Mouse (Mus musculus) MEL-GATA-1-ER (cell line): ENCODE results near the gene Elmo1.

ENCODE experiments used
- DNase-seq: peaks from one replicate; pipeline ENCODE4 v3.0.0-alpha.2; 2012; ENCODE audit warnings: low read depth; ENCODE audit errors: extremely low read depth

Gene Elmo1

DNA sequence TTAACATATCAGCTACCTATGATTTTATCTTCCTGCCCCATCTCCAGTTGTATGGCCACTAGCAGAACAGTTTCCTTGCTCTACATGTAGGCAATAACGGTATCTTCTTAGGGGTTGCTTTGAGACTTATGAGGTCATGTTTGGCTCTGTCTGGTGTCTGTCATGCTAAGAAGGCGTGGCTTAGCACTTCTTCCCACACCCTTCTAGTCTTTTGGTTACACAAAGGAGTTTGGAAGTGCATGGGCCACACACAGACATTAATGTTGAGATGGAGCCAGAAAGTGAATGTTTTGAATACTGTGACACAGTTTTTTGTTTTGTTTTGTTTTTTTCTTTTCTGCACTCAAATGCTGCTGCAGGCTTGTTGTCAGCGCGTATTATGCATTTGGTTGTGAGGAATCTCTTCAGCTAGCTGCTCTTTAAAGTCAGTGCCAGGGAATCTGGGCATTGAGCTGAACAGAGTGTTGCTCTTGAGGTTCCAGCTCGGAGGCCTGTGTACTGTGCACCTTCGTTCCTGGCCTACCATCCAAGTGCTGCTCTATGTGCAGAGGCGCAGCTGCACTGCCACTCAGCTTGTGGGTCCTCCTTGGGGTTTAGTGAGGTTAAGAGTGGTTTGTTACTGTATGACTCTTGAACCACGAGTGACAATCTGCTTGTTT is 31.1 kb downstream of the Elmo1 start:
- DNase-seq = no peak

GRCm38 (mm10) chr13:20123975-20124374 is 33.6 kb downstream of the Elmo1 start:
- DNase-seq = no peak

DNA sequence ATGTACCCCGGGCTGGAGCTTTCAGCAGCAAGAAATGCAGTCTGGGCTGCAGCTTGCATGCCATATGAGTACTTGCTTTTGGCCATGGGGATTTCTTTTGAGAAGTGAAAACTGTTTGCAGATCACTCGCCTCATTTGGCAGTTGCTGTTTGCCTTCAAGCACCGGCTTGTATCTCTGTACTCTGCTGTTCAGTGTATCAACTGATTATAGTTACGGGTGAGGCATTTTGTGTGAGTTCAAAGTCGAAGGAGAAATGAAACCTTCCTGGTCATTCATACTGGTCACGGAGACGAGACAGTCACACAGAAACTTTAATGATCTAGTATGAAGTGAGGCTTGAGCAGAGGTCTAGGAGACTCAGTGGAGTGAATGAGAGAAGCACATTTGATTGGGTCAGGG is 34.6 kb downstream of the Elmo1 start:
- no peak for DNase-seq

DNA sequence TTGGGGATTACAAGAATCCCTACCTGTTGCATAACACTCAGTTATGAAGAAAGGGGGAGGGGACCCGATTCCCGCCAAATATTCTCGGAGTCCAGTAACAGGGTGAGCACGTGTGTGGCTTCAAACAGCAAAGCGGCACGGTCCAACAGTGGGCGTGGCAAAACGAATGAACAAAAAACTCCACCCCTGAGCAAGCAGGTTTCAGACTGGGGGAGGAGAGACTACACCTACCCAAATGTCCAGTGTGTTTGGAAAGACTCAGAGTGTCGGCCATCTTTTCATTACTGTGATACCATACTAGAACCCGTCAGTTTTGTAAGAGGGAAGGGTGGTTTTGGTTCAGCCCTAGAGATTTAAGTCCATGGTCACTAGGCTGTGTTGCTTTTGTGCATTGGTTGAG is 35.4 kb downstream of the Elmo1 start:
- no peak for DNase-seq

- DNase-seq = peak; percentile 36
Measured at GRCm38 (mm10) chr13:20127553-20127952, 37.2 kb downstream of the Elmo1 start.

DNA sequence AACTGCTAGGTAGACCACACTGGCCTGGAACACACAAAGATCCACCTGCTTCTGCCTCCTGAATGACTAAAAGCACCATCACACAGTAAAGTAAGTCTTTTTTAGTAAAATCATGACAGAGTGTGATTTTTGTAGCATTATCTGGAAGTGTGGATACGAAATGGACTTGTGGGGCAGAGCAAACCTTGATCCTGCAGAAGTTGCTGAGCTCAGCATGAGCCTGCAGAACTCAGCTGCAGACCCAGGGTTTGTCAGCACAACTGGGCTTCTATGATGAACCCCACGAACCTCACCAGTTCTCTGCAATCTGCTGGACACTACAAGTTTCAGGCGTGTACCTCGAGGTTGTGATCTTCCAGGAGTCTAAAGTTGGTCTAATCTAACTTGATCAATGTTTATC is 37.7 kb downstream of the Elmo1 start:
- DNase-seq = no peak

DNA sequence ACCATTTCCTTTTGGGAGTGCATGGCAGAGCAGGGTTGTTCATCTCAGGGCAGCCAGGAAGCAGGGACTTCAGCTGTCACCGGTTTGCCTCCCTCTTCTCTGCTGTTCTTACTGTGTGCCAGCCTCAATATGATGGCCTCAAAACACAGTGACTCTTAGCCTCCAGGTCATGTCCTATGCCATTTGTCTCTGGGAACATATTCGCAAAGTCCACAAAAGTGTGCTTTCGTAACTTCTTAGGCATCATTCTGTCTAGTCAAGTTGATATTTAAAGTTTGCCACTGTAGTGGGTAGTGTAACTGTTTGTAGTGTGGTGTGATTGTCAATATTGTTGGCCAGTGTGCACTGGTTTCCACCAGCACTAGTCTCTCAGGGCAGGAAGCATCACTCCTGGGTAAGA is 40.3 kb downstream of the Elmo1 start:
- DNase-seq = no peak

DNA sequence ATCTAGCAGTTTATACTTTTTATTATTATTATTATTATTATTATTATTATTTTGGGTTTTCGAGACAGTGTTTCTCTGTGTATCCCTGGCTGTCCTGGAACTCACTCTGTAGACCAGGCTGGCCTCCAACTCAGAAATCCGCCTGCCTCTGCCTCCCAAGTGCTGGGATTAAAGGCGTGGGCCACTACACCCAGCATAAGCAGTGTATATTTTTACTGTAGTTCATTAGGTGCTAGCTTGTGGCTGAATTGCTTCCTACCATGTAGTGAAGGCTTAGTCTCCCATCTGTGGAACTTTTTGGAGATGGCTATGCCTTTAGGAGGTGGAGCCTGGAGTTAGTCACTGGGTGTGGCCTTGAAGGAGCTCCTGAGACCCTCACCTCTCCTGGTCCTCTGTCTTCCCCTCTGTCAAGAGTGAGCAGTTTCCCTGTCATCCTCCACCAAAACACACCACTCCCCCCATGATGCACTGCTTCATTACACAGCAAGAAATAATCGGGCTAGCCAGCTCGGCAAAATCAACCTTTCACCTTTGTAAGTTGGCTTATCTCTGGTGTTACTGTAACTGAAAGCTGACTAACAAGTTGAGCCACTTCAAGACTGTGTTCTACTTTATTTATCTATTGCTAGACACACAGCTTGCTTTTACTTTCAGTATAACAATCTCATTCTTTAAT is 41.1 kb downstream of the Elmo1 start:
- DNase-seq = no peak

DNA sequence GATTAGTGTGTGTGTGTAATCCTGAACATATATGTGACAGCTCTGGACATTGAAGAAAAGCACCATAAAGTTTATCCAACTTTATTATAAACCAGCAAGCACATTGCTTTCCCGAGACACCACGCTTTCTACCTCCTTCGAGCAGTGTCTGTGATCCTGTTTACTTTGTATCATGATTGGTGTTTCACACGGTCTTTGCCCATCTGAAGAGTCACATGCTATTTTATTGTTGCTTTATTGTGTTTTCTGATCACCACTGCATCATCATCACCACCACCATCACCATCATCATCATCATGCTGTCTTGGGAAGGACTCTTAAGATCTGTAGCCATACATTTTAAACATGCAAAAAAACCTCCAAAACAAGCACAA is 41.6 kb downstream of the Elmo1 start:
- no peak for DNase-seq

DNA sequence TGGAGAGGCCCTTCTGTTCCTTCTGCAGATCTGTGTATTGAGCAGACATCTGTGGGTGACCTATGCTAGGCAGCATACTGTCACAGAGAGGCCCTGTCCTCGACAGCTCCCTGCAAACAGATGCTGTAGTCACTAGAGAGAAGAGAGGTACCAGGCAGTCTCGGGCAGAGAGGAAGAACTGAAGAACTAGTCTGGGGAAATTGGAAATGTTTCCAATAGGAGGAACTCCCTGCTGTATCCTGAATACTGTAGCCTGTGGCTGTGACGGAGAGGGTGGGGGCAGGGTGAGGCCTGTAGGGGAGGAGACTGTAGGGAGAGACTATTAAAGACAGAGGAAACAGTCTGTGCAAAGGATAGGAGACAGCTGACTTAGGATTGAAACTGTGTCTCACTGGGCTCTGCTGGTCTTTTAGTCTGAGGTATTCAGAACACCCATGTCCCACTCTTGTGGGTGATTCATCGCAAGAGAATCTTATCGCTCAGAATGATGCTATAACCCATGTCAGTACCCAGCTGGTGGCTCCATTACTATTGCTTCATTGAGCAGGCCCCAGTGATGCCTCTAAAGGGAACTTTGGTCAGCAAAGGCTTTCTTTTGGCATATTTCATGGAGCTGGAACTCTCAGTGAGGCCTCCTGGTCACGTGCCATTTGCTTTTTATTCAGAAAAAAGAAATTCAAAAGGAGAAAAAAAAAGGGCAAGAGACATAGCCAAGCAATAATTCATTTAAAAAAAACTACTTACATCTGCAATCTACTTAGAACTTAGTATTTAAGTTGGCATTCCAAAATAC is 43.4 kb downstream of the Elmo1 start:
- no peak for DNase-seq

GRCm38 (mm10) chr13:20134395-20135225 is 44.2 kb downstream of the Elmo1 start:
- no peak for DNase-seq

GRCm38 (mm10) chr13:20136753-20137152 is 46.4 kb downstream of the Elmo1 start:
- DNase-seq = no peak

- DNase-seq = no peak
Measured at GRCm38 (mm10) chr13:20138466-20138865, 48.1 kb downstream of the Elmo1 start.

GRCm38 (mm10) chr13:20139060-20139459 is 48.7 kb downstream of the Elmo1 start:
- no peak for DNase-seq

- DNase-seq = no peak
Measured at GRCm38 (mm10) chr13:20139825-20140665, 49.6 kb downstream of the Elmo1 start.

DNA sequence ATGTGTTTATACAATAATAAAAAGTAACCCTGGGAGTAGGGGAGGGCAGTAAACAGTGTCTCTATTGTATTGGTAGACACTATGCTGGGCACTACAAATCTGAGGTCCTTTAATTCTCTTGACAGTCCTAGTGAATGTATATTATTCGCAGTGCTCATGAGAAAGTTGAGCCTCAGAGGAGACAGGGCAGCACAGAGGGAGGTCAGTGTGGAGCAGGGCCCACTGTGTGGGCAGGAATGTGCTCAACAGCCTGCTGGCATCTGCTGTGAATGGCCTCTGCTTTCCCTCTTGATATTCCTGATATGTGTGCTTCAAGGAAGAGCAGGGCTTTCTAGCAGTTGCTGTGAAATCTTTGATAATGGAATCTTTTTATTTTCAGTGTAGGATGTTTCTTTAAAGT is 52.2 kb downstream of the Elmo1 start:
- no peak for DNase-seq

GRCm38 (mm10) chr13:20146848-20147247 is 56.5 kb downstream of the Elmo1 start:
- DNase-seq = no peak

DNA sequence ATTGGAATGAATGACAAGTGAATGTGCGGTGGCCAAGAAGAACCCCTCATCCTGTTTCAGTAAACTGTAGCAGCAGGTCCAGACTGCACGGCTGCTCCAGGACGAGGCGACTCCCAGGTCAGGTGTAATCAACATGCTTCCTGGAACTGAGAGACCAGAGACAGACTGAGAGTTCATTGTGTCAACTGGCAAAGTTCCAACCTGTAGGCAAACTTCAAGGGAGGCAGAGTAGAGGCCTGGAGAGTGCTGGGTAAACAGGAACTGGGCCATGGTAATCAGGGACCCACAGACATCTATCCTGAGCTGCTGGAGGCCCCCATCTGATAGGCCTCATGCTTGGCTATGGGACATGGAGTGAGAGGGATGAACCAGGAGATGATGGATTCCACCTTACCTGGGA is 57.3 kb downstream of the Elmo1 start:
- DNase-seq = no peak

- DNase-seq = peak; percentile 55
Measured at GRCm38 (mm10) chr13:20150130-20150835, 59.9 kb downstream of the Elmo1 start.
